Mouse (Mus musculus) left cerebral cortex, adult 2 months (tissue): Measurements from ENCODE around the gene Olfr1420. TPM values are rescaled to one million over a fixed set of nuclear protein-coding genes. Genes with fewer than 3 reads are reported as not detected.
"Not testable (repeated sequence)": the region's sequence is repeated elsewhere in the genome, so short reads cannot be mapped to it uniquely, and the experiment has no call there.

Experiments used
- DNase-seq, 2 experiments: peaks; one replicate each; pipeline ENCODE4 v3.0.0; 2021 to 2022; ENCODE audit warnings: low spot score in 2 of 2, mixed read lengths in 1 of 2; ENCODE audit errors: extremely low spot score in 1 of 2
- H3K27ac ChIP-seq: fragments of 200-600 bp; 2 replicates; pipeline ENCODE4 v1.8.1; 2022
- H3K4me3 ChIP-seq: fragments of 200-600 bp; 2 replicates; pipeline ENCODE4 v1.8.1; 2022
- CTCF ChIP-seq: fragments of 200-600 bp; IDR thresholded peaks from 2 replicates; pipeline ENCODE4 v1.8.1; 2022; ENCODE audit warnings: antibody characterized with exemption, mild to moderate bottlenecking, moderate library complexity
- intact Hi-C: fragments of 180-260 bp; cut with DNase I; formaldehyde crosslinking; loops from one replicate; pipeline ENCODE4 v1.15.1; 2025
- long read RNA-seq, 2 experiments: library from polyadenylated mRNA; stranded (forward); transcript quantifications; one replicate each; pipeline ENCODE4 v2.0.0; 2021; ENCODE audit warnings: borderline mapping rate in 2 of 2
- total RNA-seq, 2 experiments: library from RNA; stranded (reverse); gene quantifications; 2 replicates each; pipeline ENCODE4 v1.2.3; 2021

The Olfr1420 gene
- not detected for total RNA-seq
- long read RNA-seq, experiment 1: 0 reads
- long read RNA-seq, experiment 2: 0 reads

GRCm38 (mm10) chr19:11886265-11886664 lies at the start of gene Olfr1420:
Olfr1420 (plus strand) TSS chr19:11886565.
- DNase-seq: no peak
- H3K4me3 ChIP-seq: no peak within 1 kb of the TSS
- TF ChIP-seq CTCF: no peak
- H3K27ac ChIP-seq: no peak within 1 kb of the TSS
- intact Hi-C loops: no loop called here

- no peak within 1 kb of the TSS for H3K4me3 ChIP-seq
- intact Hi-C loops: no loop called here
- no peak for TF ChIP-seq CTCF
- no peak within 1 kb of the TSS for H3K27ac ChIP-seq
- DNase-seq: no peak
These were observed 47.2 kb upstream of the Olfr1420 start, which contains the start of gene Olfr1417 for GRCm38 (mm10) chr19:11839119-11839518. Olfr1417 (minus strand) TSS chr19:11839219.

DNA sequence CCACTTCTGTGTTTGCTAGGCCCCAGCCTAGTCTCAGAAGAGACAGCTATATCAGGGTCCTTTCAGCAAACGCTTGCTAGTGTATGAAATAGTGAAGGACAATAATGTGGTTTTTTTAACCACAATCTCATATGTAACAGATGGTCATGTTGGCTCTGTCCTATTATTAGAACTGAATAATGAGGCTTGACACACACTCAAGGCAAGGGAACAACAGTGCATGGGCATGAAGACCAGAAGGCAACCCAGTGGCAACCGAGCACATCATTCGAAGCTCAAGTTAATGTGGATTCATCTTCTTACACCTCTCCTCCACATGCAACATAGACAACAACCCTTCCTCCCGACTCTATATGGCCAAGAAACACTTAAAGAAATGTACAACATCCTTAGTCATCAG lies 40.0 kb upstream of the Olfr1420 start:
- intact Hi-C loops: no loop called here
- DNase-seq: no peak
- TF ChIP-seq CTCF: no peak
- Histone ChIP-seq H3K4me3 (no peak overlapping the region), H3K27ac (no peak overlapping the region)

DNA sequence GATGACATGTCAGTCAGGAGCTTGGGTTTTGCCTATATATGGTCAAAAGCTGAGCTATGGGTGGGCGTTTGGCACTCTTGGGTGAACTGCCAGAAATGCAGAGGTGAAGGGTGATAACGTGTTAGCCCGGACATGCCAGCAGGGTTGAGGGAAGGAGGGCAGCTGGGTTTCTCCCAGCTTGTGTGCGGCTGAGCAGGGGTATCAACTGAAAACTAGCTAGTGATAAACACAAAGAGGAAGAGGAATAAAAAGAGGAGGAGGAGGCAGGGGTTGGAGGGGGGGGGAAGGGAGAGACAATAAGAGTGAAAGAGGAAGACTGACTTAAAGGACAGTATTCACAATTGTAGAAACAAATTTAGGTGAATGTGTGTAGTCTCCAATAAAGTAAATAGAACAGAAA lies 33.7 kb upstream of the Olfr1420 start:
- Histone ChIP-seq H3K27ac (no peak overlapping the region), H3K4me3 (no peak overlapping the region)
- DNase-seq: no peak
- intact Hi-C loops: no loop called here
- no peak for TF ChIP-seq CTCF

DNA sequence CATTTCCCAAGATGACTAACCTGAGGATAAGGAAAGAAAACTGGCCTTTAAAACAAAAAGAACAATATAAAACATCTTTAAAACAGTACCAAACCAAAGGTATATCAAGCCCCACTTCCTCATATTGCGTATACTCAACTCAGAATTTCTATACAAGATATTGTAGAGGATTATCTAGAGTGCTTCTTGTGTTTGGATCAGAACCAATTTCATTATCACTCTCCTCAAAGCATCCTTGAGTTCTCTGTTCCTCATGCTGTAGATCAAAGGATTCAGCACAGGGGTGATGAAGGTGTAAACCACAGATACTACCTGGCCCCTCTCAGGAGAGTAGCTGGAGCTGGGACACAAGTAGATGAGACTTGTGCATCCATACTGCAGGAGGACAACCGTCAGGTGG lies 31.5 kb upstream of the Olfr1420 start:
- intact Hi-C loops: no loop called here
- no peak overlapping the region for H3K27ac ChIP-seq
- no peak for DNase-seq
- no peak overlapping the region for H3K4me3 ChIP-seq
- no peak for TF ChIP-seq CTCF

DNA sequence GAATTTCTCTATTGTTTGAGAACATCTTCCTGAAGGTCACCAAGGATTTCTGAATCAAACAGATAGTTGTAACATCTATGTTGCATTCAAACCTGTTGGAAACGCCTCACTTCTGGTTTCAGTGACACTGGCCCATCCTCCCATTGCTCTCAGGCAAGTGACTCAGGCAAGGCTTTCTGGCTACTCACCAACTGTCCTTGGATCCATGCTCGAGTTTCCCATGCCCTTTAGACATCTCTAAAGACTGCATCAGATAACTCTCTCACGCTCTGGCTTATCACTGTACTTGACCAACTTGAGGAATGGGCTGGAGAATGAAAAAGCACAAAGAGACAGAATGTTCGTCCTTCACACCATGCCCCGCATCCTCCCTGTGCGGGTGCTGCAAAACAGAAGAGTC lies 29.9 kb upstream of the Olfr1420 start:
- intact Hi-C loops: no loop called here
- no peak for TF ChIP-seq CTCF
- H3K4me3 ChIP-seq: no peak overlapping the region
- DNase-seq: no peak
- H3K27ac ChIP-seq: no peak overlapping the region

- Histone ChIP-seq H3K27ac (no peak within 1 kb of the TSS), H3K4me3 (no peak within 1 kb of the TSS)
- TF ChIP-seq CTCF: no peak
- DNase-seq: no peak
- intact Hi-C loops: no loop called here
These were observed 25.4 kb upstream of the Olfr1420 start, which contains the start of gene Olfr1418 for GRCm38 (mm10) chr19:11860966-11861365. Olfr1418 (minus strand) TSS chr19:11861066.

DNA sequence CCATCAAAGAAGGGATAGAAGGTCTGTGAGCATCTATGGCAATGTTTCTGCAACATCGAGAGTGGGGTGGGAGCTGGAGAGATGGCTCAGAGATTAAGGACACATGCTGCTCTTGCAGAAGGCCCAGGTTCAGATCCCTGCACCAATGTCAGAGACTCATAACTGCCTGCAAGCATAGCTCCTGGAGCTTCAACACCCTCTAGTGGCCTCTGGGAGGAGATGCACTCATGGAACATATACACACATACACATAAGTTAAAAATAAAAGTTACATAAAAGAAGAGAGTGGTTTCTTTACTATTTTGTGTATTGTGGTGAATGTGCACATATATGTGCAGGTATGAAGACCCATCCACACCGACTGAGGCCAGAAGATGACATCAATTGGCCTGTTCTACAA lies 18.5 kb upstream of the Olfr1420 start:
- TF ChIP-seq CTCF: no peak; the same call in 1 of the 2 replicates
- no peak overlapping the region for H3K4me3 ChIP-seq
- no peak overlapping the region for H3K27ac ChIP-seq
- intact Hi-C loops: no loop called here
- no peak for DNase-seq

- H3K27ac ChIP-seq: no peak within 1 kb of the TSS
- no peak for DNase-seq
- TF ChIP-seq CTCF: no peak
- intact Hi-C loops: no loop called here
- H3K4me3 ChIP-seq: no peak within 1 kb of the TSS
These were observed 11.4 kb upstream of the Olfr1420 start, which contains the start of gene Olfr1419 for GRCm38 (mm10) chr19:11875006-11875405. Olfr1419 (minus strand) TSS chr19:11875106.

DNA sequence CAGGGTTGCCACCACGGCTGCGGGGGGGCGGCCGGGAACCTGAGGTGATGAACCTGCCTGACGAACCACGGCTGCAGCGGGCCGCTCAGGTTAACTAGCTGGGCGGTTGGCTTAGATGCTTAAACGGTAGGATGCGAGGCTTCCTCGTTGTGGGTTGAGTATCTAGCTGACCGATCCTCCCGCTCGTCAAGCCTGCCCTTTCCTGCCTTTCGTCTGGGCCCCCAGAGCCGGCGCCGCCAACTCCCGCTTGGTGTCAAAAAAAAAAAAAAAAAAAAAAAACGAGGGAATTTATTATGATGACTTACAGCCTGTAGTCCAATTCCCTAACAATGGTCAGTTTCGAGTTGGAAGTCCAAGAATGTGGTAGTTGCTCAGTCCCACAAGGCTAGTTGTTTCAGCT lies 8.0 kb upstream of the Olfr1420 start:
- intact Hi-C loops, H3K27ac ChIP-seq, H3K4me3 ChIP-seq, DNase-seq: not testable (repeated sequence)

DNA sequence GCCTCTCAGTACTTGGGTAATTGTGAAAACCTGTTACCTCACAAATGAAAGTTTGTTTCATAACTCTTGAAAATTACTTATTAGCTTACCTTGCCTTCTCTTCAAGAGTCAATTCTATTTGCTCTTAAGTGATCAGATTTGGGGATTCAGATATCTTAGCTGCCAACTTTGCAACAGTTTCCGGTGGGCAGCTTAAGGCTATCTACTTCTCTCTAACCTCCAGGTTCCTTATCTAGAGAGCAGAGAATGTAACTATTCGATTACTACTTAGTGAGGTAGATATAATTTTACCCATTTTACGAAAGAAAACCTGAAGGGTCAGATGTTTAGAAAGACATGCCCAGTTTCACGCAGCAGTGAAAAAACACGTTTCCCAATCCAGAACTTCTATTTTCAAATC lies 24.7 kb downstream of the Olfr1420 start:
- Histone ChIP-seq H3K27ac (peak overlapping the region; percentile 96; the same call in 1 of the 2 replicates), H3K4me3 (peak overlapping the region; percentile 99)
- intact Hi-C loops: loop anchor here (5.0 to 10.0 kb wide), 2 partner anchors 101 to 884 kb away; partner anchors contain the start of genes Lpxn and Zfp91
- no peak for TF ChIP-seq CTCF
- no peak for DNase-seq

DNA sequence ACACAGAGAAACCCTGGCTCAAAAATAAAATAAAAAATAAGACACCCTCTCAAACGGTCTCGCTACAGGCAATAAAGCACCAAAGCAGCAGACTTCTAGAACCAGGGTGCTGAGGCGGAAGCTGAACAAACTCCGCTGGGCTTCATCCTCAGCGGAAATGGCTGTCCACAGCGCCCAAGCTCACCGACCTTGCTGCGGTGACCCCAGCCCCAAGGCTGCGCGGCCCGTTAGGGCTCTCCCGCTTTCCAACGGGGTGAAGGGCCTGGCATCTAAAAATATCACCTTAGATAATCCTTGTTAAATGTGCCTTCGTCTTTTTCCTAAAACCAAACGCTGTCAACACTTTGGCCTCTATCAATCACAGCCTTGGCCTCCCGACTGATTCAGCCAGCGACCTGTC lies 25.2 kb downstream of the Olfr1420 start:
- Histone ChIP-seq H3K4me3 (peak overlapping the region; percentile 99), H3K27ac (peak overlapping the region; percentile 96)
- no peak for TF ChIP-seq CTCF
- DNase-seq: peak in 1 of 2 experiments; percentile 23
- intact Hi-C loops: loop anchor here (1.0 to 10.0 kb wide), 5 partner anchors 53 to 883 kb away; partner anchors contain the start of genes Lpxn, Osbp and Zfp91

GRCm38 (mm10) chr19:11912037-11912532 lies 25.7 kb downstream of the Olfr1420 start, which contains the start of gene Patl1:
Patl1 (plus strand) TSS chr19:11912399.
- peak within 1 kb of the TSS; percentile 99 for H3K4me3 ChIP-seq
- DNase-seq: peak; percentile 99
- peak within 1 kb of the TSS; percentile 96 for H3K27ac ChIP-seq
- intact Hi-C loops: loop anchor here (1.0 to 10.0 kb wide), 5 partner anchors 53 to 883 kb away; partner anchors contain the start of genes Lpxn, Osbp and Zfp91
- no peak for TF ChIP-seq CTCF
